Mouse (Mus musculus): ENCODE data around the gene Ptgis. TPM values are rescaled to one million over a fixed set of nuclear protein-coding genes. Genes with fewer than 3 reads are reported as not detected.
A peak's percentile ranks its signal among the peaks of the same experiment; 100 is the strongest.

The Ptgis gene
- polyA plus RNA-seq, 1 experiment from 2014 or later, result 3.7 TPM

- peak; percentile 63 for ATAC-seq
- WGBS, result 6% methylated on average over 15 of the region's 15 CpGs
These were observed 9.8 kb downstream of the Ptgis start for GRCm38 (mm10) chr2:167230554-167230953.

GRCm38 (mm10) chr2:167224937-167225336 lies 15.5 kb downstream of the Ptgis start:
- no peaks in the 10 kb centered on the region for H3K4me1 ChIP-seq (ENCODE audit: control insufficient read depth, insufficient read depth, low read length)
- no peak overlapping the region for H3K9ac ChIP-seq (ENCODE audit: low read length)
- H3K27me3 ChIP-seq (replicated peaks; ENCODE audit: control insufficient read depth, insufficient read depth, low read length), result no peaks in the 10 kb centered on the region
- H3K4me3 ChIP-seq (ENCODE audit: low read depth, low read length), result no peak overlapping the region
- H3K36me3 ChIP-seq (ENCODE audit: control insufficient read depth, insufficient read depth, low read length), result no peaks in the 10 kb centered on the region
- no peaks in the 10 kb centered on the region for H3K9me3 ChIP-seq (replicated peaks; ENCODE audit: control insufficient read depth, low read length)
- H3K4me2 ChIP-seq (ENCODE audit: low read length), result no peak overlapping the region
- ATAC-seq (no peak), DNase-seq (ENCODE audit: low spot score) (no peak)
- H3K27ac ChIP-seq (ENCODE audit: low read depth, low read length), result no peak overlapping the region
- WGBS, result 92% methylated on average over 7 of the region's 7 CpGs

More at GRCm38 (mm10) chr2:167230554-167230953, 9.8 kb downstream of the Ptgis start:
- no peaks in the 10 kb centered on the region for H3K36me3 ChIP-seq (ENCODE audit: control insufficient read depth, insufficient read depth, low read length)
- no peaks in the 10 kb centered on the region for H3K4me1 ChIP-seq (ENCODE audit: control insufficient read depth, insufficient read depth, low read length)
- no peaks in the 10 kb centered on the region for H3K27me3 ChIP-seq (replicated peaks; ENCODE audit: control insufficient read depth, insufficient read depth, low read length)
- no peaks in the 10 kb centered on the region for H3K9me3 ChIP-seq (replicated peaks; ENCODE audit: control insufficient read depth, low read length)
- DNase-seq (ENCODE audit: low spot score), result peak; percentile 28
- no peak overlapping the region for H3K4me3 ChIP-seq (ENCODE audit: low read depth, low read length)
- H3K27ac ChIP-seq (ENCODE audit: low read depth, low read length), result no peak overlapping the region
- 0 out of 2 replicates have a peak overlapping the region, but pooled peaks have one; percentile 17 for H3K9ac ChIP-seq (ENCODE audit: low read length)
- peak overlapping the region; percentile 33 for H3K4me2 ChIP-seq (ENCODE audit: low read length)

- DNase-seq (ENCODE audit: low spot score) (no peak), ATAC-seq (no peak)
- Histone ChIP-seq H3K4me3 (ENCODE audit: low read depth, low read length) (no peak overlapping the region), H3K9me3 (replicated peaks; ENCODE audit: control insufficient read depth, low read length) (no peaks in the 10 kb centered on the region), H3K27ac (ENCODE audit: low read depth, low read length) (no peak overlapping the region), H3K4me1 (ENCODE audit: control insufficient read depth, insufficient read depth, low read length) (no peaks in the 10 kb centered on the region), H3K36me3 (ENCODE audit: control insufficient read depth, insufficient read depth, low read length) (no peaks in the 10 kb centered on the region), H3K27me3 (replicated peaks; ENCODE audit: control insufficient read depth, insufficient read depth, low read length) (no peaks in the 10 kb centered on the region), H3K4me2 (ENCODE audit: low read length) (no peak overlapping the region), H3K9ac (ENCODE audit: low read length) (no peak overlapping the region)
- WGBS, result 96% methylated on average over 6 of the region's 6 CpGs
These were observed 16.2 kb downstream of the Ptgis start for GRCm38 (mm10) chr2:167224194-167224593.

- no peaks in the 10 kb centered on the region for H3K4me1 ChIP-seq (ENCODE audit: control insufficient read depth, insufficient read depth, low read length)
- no peak overlapping the region for H3K27ac ChIP-seq (ENCODE audit: low read depth, low read length)
- no peak overlapping the region for H3K9ac ChIP-seq (ENCODE audit: low read length)
- DNase-seq (ENCODE audit: low spot score) (peak; percentile 88), ATAC-seq (peak; percentile 63; the same call in 1 of the 2 replicates)
- H3K4me2 ChIP-seq (ENCODE audit: low read length), result no peak overlapping the region
- no peaks in the 10 kb centered on the region for H3K9me3 ChIP-seq (replicated peaks; ENCODE audit: control insufficient read depth, low read length)
- H3K36me3 ChIP-seq (ENCODE audit: control insufficient read depth, insufficient read depth, low read length), result no peaks in the 10 kb centered on the region
- H3K27me3 ChIP-seq (replicated peaks; ENCODE audit: control insufficient read depth, insufficient read depth, low read length), result no peaks in the 10 kb centered on the region
- 20% methylated on average over 7 of the region's 7 CpGs for WGBS
- no peak overlapping the region for H3K4me3 ChIP-seq (ENCODE audit: low read depth, low read length)
These were observed 18.3 kb downstream of the Ptgis start for GRCm38 (mm10) chr2:167222152-167222551.

GRCm38 (mm10) chr2:167221159-167221845 lies 19.1 kb downstream of the Ptgis start:
- 92% methylated on average over 13 of the region's 13 CpGs for WGBS

GRCm38 (mm10) chr2:167220736-167221135 lies 19.7 kb downstream of the Ptgis start:
- WGBS, result 92% methylated on average over 5 of the region's 5 CpGs

More at GRCm38 (mm10) chr2:167221159-167221845, 19.1 kb downstream of the Ptgis start:
- no peaks in the 10 kb centered on the region for H3K9me3 ChIP-seq (replicated peaks; ENCODE audit: control insufficient read depth, low read length)
- no peaks in the 10 kb centered on the region for H3K4me1 ChIP-seq (ENCODE audit: control insufficient read depth, insufficient read depth, low read length)
- ATAC-seq (no peak), DNase-seq (ENCODE audit: low spot score) (no peak)
- no peak overlapping the region for H3K4me2 ChIP-seq (ENCODE audit: low read length)
- no peaks in the 10 kb centered on the region for H3K36me3 ChIP-seq (ENCODE audit: control insufficient read depth, insufficient read depth, low read length)
- no peak overlapping the region for H3K4me3 ChIP-seq (ENCODE audit: low read depth, low read length)
- no peak overlapping the region for H3K9ac ChIP-seq (ENCODE audit: low read length)
- no peaks in the 10 kb centered on the region for H3K27me3 ChIP-seq (replicated peaks; ENCODE audit: control insufficient read depth, insufficient read depth, low read length)
- H3K27ac ChIP-seq (ENCODE audit: low read depth, low read length), result no peak overlapping the region

GRCm38 (mm10) chr2:167219154-167219775 lies 21.1 kb downstream of the Ptgis start:
- 51% methylated on average over 8 of the region's 8 CpGs for WGBS
- no peaks in the 10 kb centered on the region for H3K9me3 ChIP-seq (replicated peaks; ENCODE audit: control insufficient read depth, low read length)
- H3K36me3 ChIP-seq (ENCODE audit: control insufficient read depth, insufficient read depth, low read length), result no peaks in the 10 kb centered on the region
- peak; percentile 91 for ATAC-seq
- H3K4me3 ChIP-seq (ENCODE audit: low read depth, low read length), result no peak overlapping the region
- H3K27ac ChIP-seq (ENCODE audit: low read depth, low read length), result no peak overlapping the region
- peak; percentile 94 for DNase-seq (ENCODE audit: low spot score)
- no peaks in the 10 kb centered on the region for H3K4me1 ChIP-seq (ENCODE audit: control insufficient read depth, insufficient read depth, low read length)
- H3K4me2 ChIP-seq (ENCODE audit: low read length), result peak overlapping the region; percentile 28; the same call in 1 of the 2 replicates
- 0 out of 2 replicates have a peak overlapping the region, but pooled peaks have one; percentile 29 for H3K9ac ChIP-seq (ENCODE audit: low read length)
- no peaks in the 10 kb centered on the region for H3K27me3 ChIP-seq (replicated peaks; ENCODE audit: control insufficient read depth, insufficient read depth, low read length)

More at GRCm38 (mm10) chr2:167220736-167221135, 19.7 kb downstream of the Ptgis start:
- Histone ChIP-seq H3K36me3 (ENCODE audit: control insufficient read depth, insufficient read depth, low read length) (no peaks in the 10 kb centered on the region), H3K9me3 (replicated peaks; ENCODE audit: control insufficient read depth, low read length) (no peaks in the 10 kb centered on the region), H3K27ac (ENCODE audit: low read depth, low read length) (no peak overlapping the region), H3K4me1 (ENCODE audit: control insufficient read depth, insufficient read depth, low read length) (no peaks in the 10 kb centered on the region), H3K9ac (ENCODE audit: low read length) (no peak overlapping the region), H3K27me3 (replicated peaks; ENCODE audit: control insufficient read depth, insufficient read depth, low read length) (no peaks in the 10 kb centered on the region), H3K4me2 (ENCODE audit: low read length) (no peak overlapping the region), H3K4me3 (ENCODE audit: low read depth, low read length) (no peak overlapping the region)
- DNase-seq (ENCODE audit: low spot score) (no peak), ATAC-seq (no peak)

- Histone ChIP-seq H3K9ac (ENCODE audit: low read length) (no peak overlapping the region), H3K4me3 (ENCODE audit: low read depth, low read length) (no peak overlapping the region), H3K36me3 (ENCODE audit: control insufficient read depth, insufficient read depth, low read length) (no peaks in the 10 kb centered on the region), H3K27ac (ENCODE audit: low read depth, low read length) (no peak overlapping the region), H3K9me3 (replicated peaks; ENCODE audit: control insufficient read depth, low read length) (no peaks in the 10 kb centered on the region), H3K4me2 (ENCODE audit: low read length) (no peak overlapping the region), H3K4me1 (ENCODE audit: control insufficient read depth, insufficient read depth, low read length) (no peaks in the 10 kb centered on the region), H3K27me3 (replicated peaks; ENCODE audit: control insufficient read depth, insufficient read depth, low read length) (no peaks in the 10 kb centered on the region)
- DNase-seq (ENCODE audit: low spot score) (no peak), ATAC-seq (no peak)
- 95% methylated on average over 12 of the region's 12 CpGs for WGBS
These were observed 26.7 kb downstream of the Ptgis start for GRCm38 (mm10) chr2:167213666-167214065.

GRCm38 (mm10) chr2:167213076-167213475 lies 27.3 kb downstream of the Ptgis start:
- no peaks in the 10 kb centered on the region for H3K9me3 ChIP-seq (replicated peaks; ENCODE audit: control insufficient read depth, low read length)
- ATAC-seq (no peak), DNase-seq (ENCODE audit: low spot score) (no peak)
- no peak overlapping the region for H3K4me2 ChIP-seq (ENCODE audit: low read length)
- WGBS, result 97% methylated on average over 3 of the region's 3 CpGs
- H3K9ac ChIP-seq (ENCODE audit: low read length), result no peak overlapping the region
- H3K4me3 ChIP-seq (ENCODE audit: low read depth, low read length), result no peak overlapping the region
- H3K36me3 ChIP-seq (ENCODE audit: control insufficient read depth, insufficient read depth, low read length), result no peaks in the 10 kb centered on the region
- no peak overlapping the region for H3K27ac ChIP-seq (ENCODE audit: low read depth, low read length)
- no peaks in the 10 kb centered on the region for H3K4me1 ChIP-seq (ENCODE audit: control insufficient read depth, insufficient read depth, low read length)
- H3K27me3 ChIP-seq (replicated peaks; ENCODE audit: control insufficient read depth, insufficient read depth, low read length), result no peaks in the 10 kb centered on the region
